8 mouse cellular contexts compared by ENCODE assay signal in the genomic region with DNA sequence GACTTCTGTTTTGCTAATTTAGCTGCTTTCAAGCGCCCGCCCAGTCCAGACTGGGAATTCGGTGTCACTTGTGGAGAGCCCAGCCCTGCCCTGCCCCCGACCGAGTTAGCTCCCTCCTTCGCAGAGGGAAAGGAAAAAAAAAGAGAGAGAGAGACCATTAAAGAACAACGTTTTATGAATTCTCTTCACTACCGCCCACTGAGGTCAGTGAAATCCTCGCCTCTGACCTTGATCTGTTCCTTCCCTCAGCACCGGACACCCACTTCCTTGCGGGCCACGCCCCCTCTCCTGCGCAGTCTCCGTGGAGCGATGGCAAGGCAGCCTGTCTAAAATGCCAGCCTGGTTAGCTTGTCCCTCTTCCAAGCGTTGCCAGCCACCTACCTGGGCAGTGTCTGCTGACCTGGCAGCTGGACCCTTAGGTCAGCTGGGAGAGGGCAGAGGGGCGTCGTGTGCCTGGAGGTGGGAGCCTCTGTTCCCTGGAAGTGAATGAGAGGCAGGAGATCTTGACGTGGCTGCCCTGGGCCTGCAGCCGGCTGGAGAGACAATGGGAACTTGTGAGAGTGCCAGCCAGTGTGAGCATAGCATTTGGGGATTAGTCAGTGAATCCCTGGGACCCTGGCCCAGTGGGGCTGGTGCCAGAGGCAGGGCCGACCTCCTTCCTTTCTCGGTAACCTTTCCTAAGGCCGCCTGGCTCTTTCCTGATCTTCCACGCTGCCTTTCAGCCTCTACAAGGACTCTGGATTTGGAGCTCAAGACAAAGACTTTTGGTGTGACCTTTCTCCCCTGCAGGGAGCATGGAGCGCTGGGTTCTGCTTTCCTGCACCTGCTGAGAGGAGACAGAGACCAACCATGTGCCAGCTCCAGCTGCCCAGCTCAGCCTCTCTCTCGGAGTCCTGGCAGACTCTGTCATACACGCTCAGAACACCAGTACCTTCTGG. TPM values are rescaled to one million over a fixed set of nuclear protein-coding genes. Genes with fewer than 3 reads are reported as not detected.
A peak's percentile ranks its signal among the peaks of the same experiment; 100 is the strongest.
DNase-seq lines count a peak whose midpoint lies in the region; ATAC-seq and TF ChIP-seq lines count a peak whose summit lies in the region.

No protein-coding gene starts in this region.

- H3K27ac ChIP-seq in heart, embryonic 14.5 days (replicated peaks in 1 of 2; ENCODE audit: control insufficient read depth in 1 of 2, insufficient read depth in 1 of 2, low read depth in 2 of 2, low read length in 2 of 2): peak overlapping the region; percentile 84 to 88
- peak overlapping the region; percentile 87 for H3K27ac ChIP-seq in kidney, embryonic 16.5 days (ENCODE audit: low read length)
- H3K27ac ChIP-seq in lung, embryonic 16.5 days (ENCODE audit: low read length): peak overlapping the region; percentile 86

- peak overlapping the region; percentile 75 for H3K4me2 ChIP-seq in heart, embryonic 14.5 days (ENCODE audit: low read length)
- peak overlapping the region; percentile 77 for H3K4me2 ChIP-seq in kidney, embryonic 16.5 days (replicated peaks; ENCODE audit: low read depth, low read length)
- H3K4me2 ChIP-seq in lung, embryonic 16.5 days (ENCODE audit: low read depth, low read length): peak overlapping the region; percentile 74

- peak overlapping the region; percentile 72 for H3K9ac ChIP-seq in heart, embryonic 14.5 days (ENCODE audit: low read length)
- H3K9ac ChIP-seq in kidney, embryonic 16.5 days (replicated peaks; ENCODE audit: low read length): peak overlapping the region; percentile 62
- H3K9ac ChIP-seq in lung, embryonic 16.5 days (ENCODE audit: low read length): peak overlapping the region; percentile 57

- H3K9me3 ChIP-seq in E14TG2a.4 (ENCODE audit: low read length): no peaks in the 10 kb centered on the region
- no peaks in the 10 kb centered on the region for H3K9me3 ChIP-seq in heart, embryonic 14.5 days (ENCODE audit: control insufficient read depth, low read length)
- H3K9me3 ChIP-seq in kidney, embryonic 16.5 days (ENCODE audit: low read length): no peaks in the 10 kb centered on the region
- no peaks in the 10 kb centered on the region for H3K9me3 ChIP-seq in lung, embryonic 16.5 days (ENCODE audit: control insufficient read depth, low read length)

- H3K27me3 ChIP-seq in E14TG2a.4 (ENCODE audit: insufficient read depth, low read length): peaks cover 39% of the 10 kb centered on the region
- no peaks in the 10 kb centered on the region for H3K27me3 ChIP-seq in heart, embryonic 14.5 days (ENCODE audit: control insufficient read depth, insufficient read depth, low read length)
- no peaks in the 10 kb centered on the region for H3K27me3 ChIP-seq in kidney, embryonic 16.5 days (ENCODE audit: insufficient read depth, low read length)
- H3K27me3 ChIP-seq in lung, embryonic 16.5 days (ENCODE audit: control insufficient read depth, insufficient read depth, low read depth, low read length): no peaks in the 10 kb centered on the region
- H3K27me3 ChIP-seq in splenic B cell, adult 2 months (ENCODE audit: control insufficient read depth, insufficient read depth, low read length, poor library complexity, severe bottlenecking): peaks cover 2% of the 10 kb centered on the region; the same call in 1 of the 2 replicates

- peak; percentile 91 for DNase-seq in ZHBTc4 (ENCODE audit: low read depth, low spot score)
- DNase-seq in fibroblast of lung, adult 2 months (ENCODE audit: low read depth): peak; percentile 84
- peak; percentile 8 for DNase-seq in splenic B cell, adult 2 months (ENCODE audit: low read depth, low spot score)
- DNase-seq in thymus, postnatal 0 days (ENCODE audit: low spot score): no peak

- peak; percentile 32; the same call in 1 of the 2 replicates for ATAC-seq in heart, embryonic 14.5 days (ENCODE audit: insufficient number of reproducible peaks, insufficient read depth, low FRiP score, low read depth)
- peak; percentile 31; the same call in 1 of the 2 replicates for ATAC-seq in kidney, embryonic 16.5 days (ENCODE audit: low FRiP score, low TSS enrichment)
- peak; percentile 13; the same call in 1 of the 2 replicates for ATAC-seq in lung, embryonic 16.5 days (ENCODE audit: low read depth)

- no peaks in the 10 kb centered on the region for H3K36me3 ChIP-seq in E14TG2a.4 (ENCODE audit: insufficient read depth, low read length)
- H3K36me3 ChIP-seq in heart, embryonic 14.5 days (ENCODE audit: control insufficient read depth, insufficient read depth, low read length): no peaks in the 10 kb centered on the region
- H3K36me3 ChIP-seq in kidney, embryonic 16.5 days (ENCODE audit: insufficient read depth, low read length): no peaks in the 10 kb centered on the region
- H3K36me3 ChIP-seq in lung, embryonic 16.5 days (ENCODE audit: control insufficient read depth, insufficient read depth, low read length): no peaks in the 10 kb centered on the region
- no peaks in the 10 kb centered on the region for H3K36me3 ChIP-seq in splenic B cell, adult 2 months (ENCODE audit: control insufficient read depth, insufficient read depth, low read length, poor library complexity, severe bottlenecking)

- TF ChIP-seq CTCF in E14TG2a.4 (conservative IDR thresholded peaks at IDR 0.05; ENCODE audit: low read length): no peak

- peaks cover 65% of the 10 kb centered on the region for H3K4me1 ChIP-seq in E14TG2a.4 (replicated peaks; ENCODE audit: low read depth, low read length)
- peaks cover 39 to 45% of the 10 kb centered on the region in 2 experiments for H3K4me1 ChIP-seq in heart, embryonic 14.5 days (ENCODE audit: control insufficient read depth in 2 of 2, insufficient read depth in 2 of 2, low read length in 2 of 2)
- peaks cover 35% of the 10 kb centered on the region for H3K4me1 ChIP-seq in kidney, embryonic 16.5 days (ENCODE audit: insufficient read depth, low read length)
- H3K4me1 ChIP-seq in lung, embryonic 16.5 days (replicated peaks; ENCODE audit: control insufficient read depth, insufficient read depth, low read length): peaks cover 44% of the 10 kb centered on the region

- H3K4me3 ChIP-seq in E14TG2a.4 (replicated peaks; ENCODE audit: low read length): peak overlapping the region; percentile 74
- H3K4me3 ChIP-seq in heart, embryonic 14.5 days (ENCODE audit: control insufficient read depth in 1 of 2, insufficient read depth in 1 of 2, low read depth in 1 of 2, low read length in 2 of 2): peak overlapping the region; percentile 38 to 48
- H3K4me3 ChIP-seq in kidney, embryonic 16.5 days (ENCODE audit: low read length): peak overlapping the region; percentile 34
- peak overlapping the region; percentile 45 for H3K4me3 ChIP-seq in lung, embryonic 16.5 days (ENCODE audit: low read length)

- WGBS in heart, embryonic 14.5 days: 21% methylated on average over 26 of the region's 27 CpGs
- 13% methylated on average over 27 of the region's 27 CpGs for WGBS in kidney, embryonic 16.5 days
- 11% methylated on average over 27 of the region's 27 CpGs for WGBS in lung, embryonic 16.5 days

RNA-seq across cellular contexts. Expression of a gene that starts 51.9 kb away (rescaled TPM):
- 10.8 and 13.6 TPM in 2 replicates for polyA plus RNA-seq in heart, embryonic 14.5 days (2014; fragmentation: Nextera tagmentation; extraction: Ambion mirVana)
- polyA plus RNA-seq in kidney, embryonic 16.5 days (2015; fragmentation: Nextera tagmentation; extraction: Ambion mirVana): 8.3 and 11.6 TPM in 2 replicates
- 13.6 and 14.6 TPM in 2 replicates for polyA plus RNA-seq in lung, embryonic 16.5 days (2015; fragmentation: Nextera tagmentation; extraction: Ambion mirVana)
- 18.0 TPM in 2 replicates for polyA plus RNA-seq in thymus, postnatal 0 days (2015; fragmentation: Nextera tagmentation; extraction: Ambion mirVana)
